Mouse (Mus musculus) liver, embryonic 16.5 days (tissue): ENCODE results near the gene Cmip. TPM values are rescaled to one million over a fixed set of nuclear protein-coding genes. Genes with fewer than 3 reads are reported as not detected.

Source experiments
- ATAC-seq: fragments of 200-750 bp; cut with Nextera tagmentation; 2 replicates; pipeline ENCODE4 v1.8.0; 2017; ENCODE audit warnings: low read depth, mild to moderate bottlenecking, moderate number of reproducible peaks, moderate library complexity
- H3K27ac ChIP-seq: fragments of 300-500 bp; sonication (generic); 2 replicates; pipeline ENCODE4 v1.5.1; 2014; ENCODE audit warnings: mild to moderate bottlenecking, low read length
- H3K27me3 ChIP-seq: fragments of 300-500 bp; sonication (generic); 2 replicates; pipeline ENCODE4 v1.6.1; 2014; ENCODE audit warnings: low read depth, low read length, mixed read lengths; ENCODE audit not compliant: control insufficient read depth, insufficient read depth
- H3K36me3 ChIP-seq: fragments of 300-500 bp; sonication (generic); 2 replicates; pipeline ENCODE4 v1.6.1; 2014; ENCODE audit warnings: mild to moderate bottlenecking; ENCODE audit not compliant: control insufficient read depth, insufficient read depth
- H3K4me1 ChIP-seq: fragments of 300-500 bp; sonication (generic); 2 replicates; pipeline ENCODE4 v1.6.1; 2014; ENCODE audit warnings: low read depth, low read length, mixed read lengths; ENCODE audit not compliant: control insufficient read depth
- H3K4me2 ChIP-seq: fragments of 300-500 bp; sonication (generic); 2 replicates; pipeline ENCODE4 v1.6.1; 2014; ENCODE audit warnings: low read depth, low read length, mixed read lengths
- H3K4me3 ChIP-seq: fragments of 300-500 bp; sonication (generic); 2 replicates; pipeline ENCODE4 v1.5.1; 2014; ENCODE audit warnings: low read depth, mild to moderate bottlenecking, low read length
- H3K9ac ChIP-seq: fragments of 300-500 bp; sonication (generic); 2 replicates; pipeline ENCODE4 v1.6.1; 2014; ENCODE audit warnings: low read depth, low read length
- H3K9me3 ChIP-seq: fragments of 300-500 bp; sonication (generic); replicated peaks from 2 replicates; pipeline ENCODE4 v1.6.1; 2016; ENCODE audit warnings: low read length; ENCODE audit not compliant: control insufficient read depth
- WGBS: fragments of 180-500 bp; shearing (Covaris S2); extraction: QIAGEN DNeasy Blood & Tissue Kit; methylation state at CpG from one replicate; pipeline ENCODE4 v1.1.7; 2014; ENCODE audit not compliant: insufficient replicate concordance; 5-methylcytosine and 5-hydroxymethylcytosine counted together
- polyA plus RNA-seq: library from polyadenylated mRNA; unstranded; fragments of >200 nt; fragmentation: Nextera tagmentation; extraction: Ambion mirVana; gene quantifications from 2 replicates; pipeline ENCODE4 v1.2.1, GENCODE M21; 2015

The Cmip gene
- polyA plus RNA-seq, 1 experiment from 2014 or later = 9.1 TPM

DNA sequence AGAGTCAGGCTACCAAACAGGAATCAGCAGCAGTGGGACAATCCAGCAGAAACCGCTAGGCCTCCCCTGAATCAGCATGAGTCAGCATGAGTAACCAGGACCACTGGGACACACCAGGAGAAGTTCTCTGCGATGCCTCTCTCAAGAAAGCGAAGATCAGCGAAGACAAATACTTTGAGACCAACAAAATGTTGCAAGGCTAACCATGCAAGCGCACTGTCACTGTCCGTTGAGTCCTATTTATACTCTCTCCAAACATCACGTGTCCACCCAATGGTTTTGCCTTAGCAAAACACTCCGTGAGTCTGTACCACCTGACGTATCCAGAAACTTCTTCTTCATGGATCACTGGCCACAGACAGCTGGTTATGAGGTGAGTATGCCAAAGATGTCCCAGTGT lies 223.1 kb downstream of the Cmip start:
- H3K4me1 ChIP-seq = no peaks in the 10 kb centered on the region
- no peaks in the 10 kb centered on the region for H3K9me3 ChIP-seq
- H3K4me3 ChIP-seq = no peak overlapping the region
- H3K4me2 ChIP-seq = no peak overlapping the region
- ATAC-seq = no peak
- no peaks in the 10 kb centered on the region for H3K36me3 ChIP-seq
- no peaks in the 10 kb centered on the region for H3K27me3 ChIP-seq
- H3K27ac ChIP-seq = no peak overlapping the region
- no peak overlapping the region for H3K9ac ChIP-seq
- WGBS = 80% methylated on average over 9 of the region's 9 CpGs

DNA sequence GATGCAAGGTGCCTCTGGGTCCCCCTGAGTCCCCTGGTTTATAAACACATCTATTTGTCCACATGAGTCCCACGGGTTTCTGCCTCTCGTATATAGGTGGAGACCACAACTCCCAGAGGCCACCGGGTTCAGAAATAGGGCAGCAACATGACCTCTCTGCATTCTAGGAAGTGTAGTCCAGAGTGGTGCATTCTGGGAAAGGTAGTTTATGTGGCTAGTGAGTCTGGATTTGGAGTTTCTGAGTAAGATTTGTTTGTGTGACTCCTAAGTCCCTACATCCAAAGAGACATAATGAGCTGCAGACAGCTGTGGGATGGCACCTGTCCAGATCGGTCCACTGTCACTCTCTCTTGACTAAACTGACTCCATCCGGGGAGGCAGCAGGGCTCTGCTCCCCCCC lies 223.7 kb downstream of the Cmip start:
- WGBS = 52% methylated on average over 5 of the region's 5 CpGs
- Histone ChIP-seq H3K4me3 (no peak overlapping the region), H3K27ac (no peak overlapping the region), H3K36me3 (no peaks in the 10 kb centered on the region), H3K9ac (no peak overlapping the region), H3K4me1 (no peaks in the 10 kb centered on the region), H3K4me2 (no peak overlapping the region), H3K9me3 (no peaks in the 10 kb centered on the region), H3K27me3 (no peaks in the 10 kb centered on the region)
- ATAC-seq = no peak; the same call in 1 of the 2 replicates

DNA sequence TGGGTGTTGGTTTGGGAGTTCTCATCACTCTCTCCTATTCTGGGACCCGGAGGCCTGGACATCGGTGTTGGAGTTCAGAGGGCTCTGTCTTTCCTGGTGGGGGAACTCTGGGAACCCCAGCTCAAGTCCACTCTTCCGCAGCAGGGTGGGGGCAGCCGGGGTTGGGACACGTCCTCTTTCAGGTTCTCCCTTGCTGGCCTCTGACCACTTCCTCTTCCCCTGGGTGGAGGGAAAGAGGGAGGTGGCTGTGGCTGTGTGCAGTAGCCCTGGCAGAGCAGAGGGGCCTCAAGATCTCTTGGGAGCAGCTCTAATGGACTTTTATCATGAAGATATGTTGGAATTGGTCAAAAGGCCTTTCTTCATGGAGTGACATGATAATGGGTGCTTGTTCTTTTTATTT lies 225.0 kb downstream of the Cmip start:
- no peak overlapping the region for H3K4me3 ChIP-seq
- no peaks in the 10 kb centered on the region for H3K36me3 ChIP-seq
- H3K9ac ChIP-seq = no peak overlapping the region
- no peak overlapping the region for H3K27ac ChIP-seq
- H3K4me1 ChIP-seq = no peaks in the 10 kb centered on the region
- WGBS = 18% methylated on average over 5 of the region's 5 CpGs
- no peak overlapping the region for H3K4me2 ChIP-seq
- no peaks in the 10 kb centered on the region for H3K27me3 ChIP-seq
- ATAC-seq = peak; percentile 53; the same call in 1 of the 2 replicates
- H3K9me3 ChIP-seq = no peaks in the 10 kb centered on the region

DNA sequence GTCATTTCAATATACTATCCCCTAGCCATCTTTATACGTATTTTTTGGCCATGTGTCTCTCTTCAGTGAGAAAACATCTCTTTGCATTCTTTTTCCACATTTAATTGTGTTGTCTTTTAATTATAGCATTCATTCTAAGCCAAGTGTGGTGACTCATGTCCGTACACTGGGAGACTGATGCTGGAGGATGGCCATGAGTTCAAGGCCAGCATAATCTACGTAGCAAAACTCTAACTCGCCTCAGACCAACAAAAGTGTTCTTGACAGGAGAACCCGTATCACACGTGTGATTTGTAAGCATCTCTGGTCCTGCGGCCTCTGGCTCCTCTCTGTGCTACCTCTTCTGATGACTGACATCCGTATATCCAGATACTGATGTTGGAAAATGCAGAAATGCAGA lies 227.9 kb downstream of the Cmip start:
- Histone ChIP-seq H3K36me3 (no peaks in the 10 kb centered on the region), H3K9me3 (no peaks in the 10 kb centered on the region), H3K4me3 (no peak overlapping the region), H3K9ac (no peak overlapping the region), H3K4me1 (no peaks in the 10 kb centered on the region), H3K4me2 (no peak overlapping the region), H3K27ac (no peak overlapping the region), H3K27me3 (no peaks in the 10 kb centered on the region)
- 63% methylated on average over 8 of the region's 8 CpGs for WGBS
- no peak for ATAC-seq

DNA sequence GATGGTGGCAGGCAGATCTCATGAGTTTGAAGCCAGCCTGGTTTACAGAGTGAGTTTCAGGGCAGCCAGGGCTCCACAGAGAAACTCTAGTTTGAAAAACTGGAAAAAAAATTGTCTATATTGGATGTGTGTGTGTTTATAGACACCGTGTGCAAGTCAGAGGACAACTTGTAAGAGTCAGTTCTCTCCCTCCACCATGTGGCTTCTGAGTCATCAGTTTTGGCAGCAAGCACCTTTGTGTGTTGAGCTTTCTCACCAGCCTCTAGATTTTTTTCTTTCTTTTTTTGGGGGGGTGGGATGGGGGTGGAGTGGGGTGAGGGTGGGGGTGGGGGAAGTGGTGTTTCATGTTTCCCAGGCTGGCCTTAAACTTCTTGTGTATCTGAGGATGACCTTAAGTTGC lies 228.5 kb downstream of the Cmip start:
- no peak for ATAC-seq
- Histone ChIP-seq H3K27me3 (no peaks in the 10 kb centered on the region), H3K27ac (no peak overlapping the region), H3K9ac (no peak overlapping the region), H3K9me3 (no peaks in the 10 kb centered on the region), H3K4me1 (no peaks in the 10 kb centered on the region), H3K4me3 (no peak overlapping the region), H3K36me3 (no peaks in the 10 kb centered on the region), H3K4me2 (no peak overlapping the region)
- 63% methylated on average over 1 of the region's 1 CpGs for WGBS

DNA sequence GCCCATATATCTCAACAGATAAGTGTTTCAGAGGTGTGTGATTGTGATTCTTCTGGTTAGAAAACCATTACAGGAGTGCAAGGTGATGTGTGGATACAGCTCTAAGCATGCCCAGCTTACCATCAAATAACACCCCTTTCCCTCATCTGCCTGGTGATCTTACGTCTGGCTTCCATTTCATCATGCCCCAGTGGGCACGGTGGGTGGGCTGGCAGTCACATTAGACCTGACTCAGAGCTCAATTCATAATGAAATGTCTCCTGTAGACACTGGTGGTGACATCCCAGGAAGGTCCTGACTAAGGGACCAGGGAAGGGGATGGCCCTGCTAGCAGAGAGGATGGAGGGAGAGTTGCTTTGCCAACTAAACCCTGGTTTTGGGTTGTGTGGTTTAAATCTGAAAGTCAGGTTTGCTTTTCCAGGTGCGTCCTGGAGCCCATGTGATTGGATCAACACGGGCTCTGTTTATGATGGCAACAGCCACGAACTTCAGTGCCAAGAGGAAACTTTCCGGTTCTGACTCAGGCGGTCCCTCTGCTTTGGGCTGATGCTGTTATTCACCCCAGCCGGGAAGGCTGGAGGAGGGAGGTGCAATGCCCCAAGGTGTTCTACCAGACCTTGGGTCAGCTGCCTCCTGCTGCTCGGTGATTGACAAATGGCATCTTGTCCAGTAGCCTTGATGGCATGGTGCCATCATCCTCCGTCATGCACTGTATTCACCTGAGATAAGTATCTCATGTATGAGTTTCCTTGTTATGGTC lies 231.6 kb downstream of the Cmip start:
- Histone ChIP-seq H3K36me3 (no peaks in the 10 kb centered on the region), H3K4me2 (no peak overlapping the region), H3K27me3 (no peaks in the 10 kb centered on the region), H3K9ac (no peak overlapping the region), H3K27ac (no peak overlapping the region), H3K9me3 (no peaks in the 10 kb centered on the region), H3K4me1 (no peaks in the 10 kb centered on the region), H3K4me3 (no peak overlapping the region)
- 70% methylated on average over 10 of the region's 10 CpGs for WGBS
- no peak for ATAC-seq

DNA sequence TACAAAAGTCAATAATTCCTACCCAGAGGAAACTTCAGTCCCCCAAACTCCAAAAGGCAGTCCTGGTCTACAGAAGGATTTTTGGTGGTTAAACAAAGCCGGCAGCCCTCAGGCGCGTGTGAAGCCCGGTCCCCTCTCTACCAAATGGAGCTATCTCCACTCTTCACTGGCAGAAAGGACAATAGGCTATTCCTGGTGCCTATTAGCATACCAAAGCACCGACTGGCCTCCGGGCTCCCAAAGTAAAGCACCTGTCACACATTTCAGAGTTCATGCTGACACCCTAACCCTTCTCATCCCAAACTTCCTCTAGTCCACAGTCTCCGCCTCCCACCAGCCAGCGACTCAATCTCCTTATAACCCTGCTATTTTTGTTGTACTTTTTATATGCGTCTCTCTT lies 236.7 kb downstream of the Cmip start:
- H3K27me3 ChIP-seq = peaks cover 10% of the 10 kb centered on the region
- ATAC-seq = no peak
- no peak overlapping the region for H3K4me2 ChIP-seq
- no peak overlapping the region for H3K27ac ChIP-seq
- H3K9ac ChIP-seq = no peak overlapping the region
- H3K4me1 ChIP-seq = no peaks in the 10 kb centered on the region; the same call in 1 of the 2 replicates
- no peaks in the 10 kb centered on the region for H3K36me3 ChIP-seq
- 47% methylated on average over 9 of the region's 9 CpGs for WGBS
- H3K4me3 ChIP-seq = no peak overlapping the region
- H3K9me3 ChIP-seq = no peaks in the 10 kb centered on the region

DNA sequence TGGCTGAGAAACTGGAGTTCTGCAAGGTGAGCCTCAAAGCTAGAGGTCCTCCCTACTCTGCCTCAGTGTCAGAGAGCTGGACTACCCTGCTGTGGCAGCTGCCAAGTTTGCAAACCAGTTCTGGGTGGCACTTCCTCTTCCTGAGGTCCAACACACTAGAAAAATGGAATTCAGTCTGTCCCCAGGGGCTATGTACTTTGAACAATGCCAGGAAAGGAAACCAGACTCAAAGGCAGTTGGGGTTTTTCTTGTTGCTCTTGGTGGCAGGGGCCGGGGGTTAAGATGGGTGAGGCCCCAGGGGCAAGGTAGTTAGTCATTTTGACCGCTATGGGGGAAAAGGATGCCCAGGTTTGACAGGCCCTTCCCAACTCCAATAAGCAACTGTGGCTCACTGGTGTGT lies 238.0 kb downstream of the Cmip start:
- Histone ChIP-seq H3K4me3 (no peak overlapping the region), H3K9me3 (no peaks in the 10 kb centered on the region), H3K27ac (no peak overlapping the region), H3K27me3 (peaks cover 19% of the 10 kb centered on the region), H3K4me1 (no peaks in the 10 kb centered on the region; the same call in 1 of the 2 replicates), H3K4me2 (no peak overlapping the region), H3K9ac (no peak overlapping the region), H3K36me3 (no peaks in the 10 kb centered on the region)
- no peak for ATAC-seq
- 28% methylated on average over 2 of the region's 2 CpGs for WGBS

DNA sequence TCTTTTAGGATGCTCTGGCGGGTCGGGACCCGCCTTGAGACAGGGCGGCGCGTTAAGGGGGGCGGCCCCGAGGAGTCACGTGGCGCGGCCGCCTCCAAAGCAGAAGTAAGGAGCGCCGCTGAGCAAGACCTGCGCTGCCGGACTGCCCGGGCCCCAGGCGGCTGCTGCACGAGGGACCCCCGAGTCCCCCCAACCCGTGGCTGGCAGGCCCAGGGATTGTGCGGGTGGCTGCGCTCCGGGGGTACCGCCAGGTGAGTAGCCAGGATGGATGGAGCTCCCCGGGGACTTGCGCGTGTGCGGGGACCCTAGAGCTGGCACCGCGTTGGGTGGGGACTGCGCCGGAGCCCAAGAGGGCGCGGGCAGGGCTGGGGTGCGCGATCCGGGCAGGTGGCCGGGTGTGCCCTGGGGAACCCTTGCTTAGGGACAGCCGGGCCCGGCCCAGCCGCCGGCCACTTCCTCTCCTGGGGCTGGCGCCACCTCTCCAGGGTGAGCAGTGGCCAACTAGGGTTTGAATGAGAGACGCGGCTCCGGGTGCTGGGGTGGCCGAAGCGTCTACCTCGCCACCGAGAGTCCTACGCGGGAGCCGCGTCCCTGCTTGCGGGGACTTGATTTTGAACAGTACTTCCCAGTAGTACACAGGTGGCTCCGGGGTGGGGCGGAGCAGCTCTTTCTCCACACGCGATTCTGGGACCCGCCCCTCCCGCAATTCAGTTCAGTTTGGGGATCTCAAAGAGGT lies 241.5 kb downstream of the Cmip start, which contains the start of gene Plcg2:
Gene Plcg2, plus strand, starts transcription at position 113 of the 736 bp plus-strand sequence.
- Histone ChIP-seq H3K9ac (peak within 1 kb of the TSS; percentile 53), H3K27ac (peak within 1 kb of the TSS; percentile 53; the same call in 1 of the 2 replicates), H3K36me3 (no peaks in the 10 kb centered on the region), H3K4me2 (peak within 1 kb of the TSS; percentile 71), H3K9me3 (no peaks in the 10 kb centered on the region), H3K27me3 (peaks cover 19% of the 10 kb centered on the region), H3K4me1 (no peaks in the 10 kb centered on the region; the same call in 1 of the 2 replicates), H3K4me3 (peak within 1 kb of the TSS; percentile 62)
- under 1% methylated on average over 62 of the region's 62 CpGs for WGBS
- peak; percentile 61 for ATAC-seq
